Mouse (Mus musculus) olfactory bulb, adult 2 months (tissue): ENCODE results near the gene Eef2k. TPM values are rescaled to one million over a fixed set of nuclear protein-coding genes. Genes with fewer than 3 reads are reported as not detected.
"Not testable (repeated sequence)": the region's sequence is repeated elsewhere in the genome, so short reads cannot be mapped to it uniquely, and the experiment has no call there.

ENCODE experiments used
- H3K27ac ChIP-seq: fragments of 200-500 bp; 2 replicates; pipeline ENCODE4 v1.5.1; 2012; ENCODE audit warnings: low read depth, low read length; ENCODE audit not compliant: insufficient read depth
- H3K4me1 ChIP-seq: fragments of 200-500 bp; 2 replicates; pipeline ENCODE4 v1.6.1; 2012; ENCODE audit warnings: low read length; ENCODE audit not compliant: control insufficient read depth, insufficient read depth
- H3K4me3 ChIP-seq: fragments of 200-500 bp; 2 replicates; pipeline ENCODE4 v1.5.1; 2012; ENCODE audit warnings: mild to moderate bottlenecking, low read depth, low read length, moderate library complexity; ENCODE audit not compliant: insufficient read depth
- CTCF ChIP-seq: fragments of 200-500 bp; IDR thresholded peaks from 2 replicates; pipeline ENCODE4 v1.5.1; 2012; ENCODE audit warnings: low read depth, mild to moderate bottlenecking, low read length, moderate library complexity; ENCODE audit not compliant: insufficient read depth
- POLR2A ChIP-seq: fragments of 200-500 bp; IDR thresholded peaks from 2 replicates; pipeline ENCODE4 v1.6.1; 2012; ENCODE audit warnings: mild to moderate bottlenecking, low read depth, low read length, moderate library complexity; ENCODE audit not compliant: insufficient read depth
- WGBS: fragments of 180-500 bp; shearing (Covaris S2); methylation state at CpG from one replicate; pipeline ENCODE4 v1.1.7; 2018; 5-methylcytosine and 5-hydroxymethylcytosine counted together
- polyA plus RNA-seq: library from polyadenylated mRNA; stranded (reverse); fragments of >200 nt; gene quantifications from 2 replicates; pipeline ENCODE4 v1.2.4, GENCODE M21; 2012; ENCODE audit warnings: low replicate concordance; ENCODE audit not compliant: missing spikeins, insufficient read depth, insufficient read length

The Eef2k gene
- polyA plus RNA-seq, 1 experiment, result not detected

- 82% methylated on average over 4 of the region's 4 CpGs for WGBS
- H3K4me3 ChIP-seq, result no peak overlapping the region
- H3K4me1 ChIP-seq, result no peaks in the 10 kb centered on the region
- TF ChIP-seq CTCF (no peak), POLR2A (no peak)
- H3K27ac ChIP-seq, result no peak overlapping the region
Measured at GRCm38 (mm10) chr7:120883523-120884290, 41.1 kb downstream of the Eef2k start.

- WGBS, result 96% methylated on average over 4 of the region's 4 CpGs
- Histone ChIP-seq H3K4me3 (no peak overlapping the region), H3K27ac (no peak overlapping the region), H3K4me1 (peaks cover 2% of the 10 kb centered on the region; the same call in 1 of the 2 replicates)
- TF ChIP-seq CTCF (no peak), POLR2A (no peak)
Measured at GRCm38 (mm10) chr7:120884746-120885145, 42.1 kb downstream of the Eef2k start.

- Histone ChIP-seq H3K27ac (no peak overlapping the region), H3K4me1 (peaks cover 3% of the 10 kb centered on the region; the same call in 1 of the 2 replicates), H3K4me3 (no peak overlapping the region)
- TF ChIP-seq POLR2A, result no peak
- no peak for TF ChIP-seq CTCF
- 87% methylated on average over 5 of the region's 5 CpGs for WGBS
Measured at GRCm38 (mm10) chr7:120893123-120893522, 50.5 kb downstream of the Eef2k start.

- no peak overlapping the region for H3K4me3 ChIP-seq
- WGBS, result 96% methylated on average over 7 of the region's 7 CpGs
- TF ChIP-seq CTCF, result no peak
- no peak for TF ChIP-seq POLR2A
- no peak overlapping the region for H3K27ac ChIP-seq
- no peaks in the 10 kb centered on the region for H3K4me1 ChIP-seq
Measured at GRCm38 (mm10) chr7:120897054-120897453, 54.4 kb downstream of the Eef2k start.

- no peak overlapping the region for H3K4me3 ChIP-seq
- H3K27ac ChIP-seq, result no peak overlapping the region
- TF ChIP-seq POLR2A, result no peak
- TF ChIP-seq CTCF, result no peak
- H3K4me1 ChIP-seq, result no peaks in the 10 kb centered on the region
- WGBS, result 75% methylated on average over 9 of the region's 9 CpGs
Measured at GRCm38 (mm10) chr7:120897711-120898335, 55.2 kb downstream of the Eef2k start.

- H3K4me3 ChIP-seq, result no peak overlapping the region
- 76% methylated on average over 4 of the region's 4 CpGs for WGBS
Measured at GRCm38 (mm10) chr7:120900191-120900590, 57.6 kb downstream of the Eef2k start.

GRCm38 (mm10) chr7:120901701-120902100, 59.1 kb downstream of the Eef2k start:
- Histone ChIP-seq H3K27ac (no peak overlapping the region), H3K4me3 (no peak overlapping the region), H3K4me1 (no peaks in the 10 kb centered on the region)
- WGBS, result 73% methylated on average over 8 of the region's 8 CpGs
- TF ChIP-seq CTCF (no peak), POLR2A (no peak)

More at GRCm38 (mm10) chr7:120900191-120900590, 57.6 kb downstream of the Eef2k start:
- no peak for TF ChIP-seq POLR2A
- Histone ChIP-seq H3K27ac (no peak overlapping the region), H3K4me1 (no peaks in the 10 kb centered on the region)

- H3K27ac ChIP-seq, result no peak overlapping the region
- 74% methylated on average over 3 of the region's 3 CpGs for WGBS
- TF ChIP-seq CTCF (no peak), POLR2A (no peak)
Measured at GRCm38 (mm10) chr7:120902931-120903330, 60.3 kb downstream of the Eef2k start.

GRCm38 (mm10) chr7:120910172-120910571, 67.5 kb downstream of the Eef2k start:
- 67% methylated on average over 3 of the region's 3 CpGs for WGBS
- not testable (repeated sequence) for H3K27ac ChIP-seq, H3K4me3 ChIP-seq, H3K4me1 ChIP-seq

More at GRCm38 (mm10) chr7:120902931-120903330, 60.3 kb downstream of the Eef2k start:
- Histone ChIP-seq H3K4me3 (no peak overlapping the region), H3K4me1 (no peaks in the 10 kb centered on the region)

- 89% methylated on average over 6 of the region's 6 CpGs for WGBS
- H3K4me3 ChIP-seq, H3K4me1 ChIP-seq: not testable (repeated sequence)
Measured at GRCm38 (mm10) chr7:120911268-120911667, 68.6 kb downstream of the Eef2k start.

More at GRCm38 (mm10) chr7:120911268-120911667, 68.6 kb downstream of the Eef2k start:
- H3K27ac ChIP-seq, result not testable (repeated sequence)
